ENCODE assay signal across 8 mouse cellular contexts in genomic region chr5:143711326-143711725, GRCm38 (mm10). TPM values are rescaled to one million over a fixed set of nuclear protein-coding genes. Genes with fewer than 3 reads are reported as not detected.
DNase-seq lines count a peak whose midpoint lies in the region; ATAC-seq lines count a peak whose summit lies in the region.

No protein-coding gene starts in this region.

- intact Hi-C loops in left cerebral cortex, postnatal 36 days (cut with DNase I) = loop anchor here (1.0 kb wide), 1 partner anchor 143 kb away; no protein-coding TSS in a partner anchor

- DNase-seq in layer of hippocampus, adult 11-12 months (ENCODE audit: low spot score) = peak; percentile 70
- DNase-seq in layer of hippocampus, adult 9-10 months (ENCODE audit: low spot score) = no peak
- peak; percentile 64 to 77 for DNase-seq in cerebellum, postnatal 25 days
- peak; percentile 56 to 77 for DNase-seq in frontal cortex, postnatal 36 days (ENCODE audit: low spot score in 2 of 2)
- DNase-seq in left cerebral cortex, postnatal 36 days (ENCODE audit: low spot score in 2 of 2) = peak; percentile 62 to 65
- DNase-seq in mesoderm, embryonic 11.5 days (ENCODE audit: low read depth, low spot score) = peak; percentile 85
- peak; percentile 74 for DNase-seq in right cerebral cortex, postnatal 4 days

- ATAC-seq in inflammation-experienced regulatory T-cells, adult 6 months = peak; percentile 58

RNA-seq across cellular contexts. Expression of gene Usp42, which starts 20.8 kb away (rescaled TPM):
- 10 to 100 TPM in 2 of 3 experiments, 1 to 10 TPM in 1; 9.6 to 12.8 (median 11.9) TPM for polyA plus RNA-seq in inflammation-experienced regulatory T-cells, adult 6 months (2017; shearing (Covaris generic))
- total RNA-seq in left cerebral cortex, postnatal 36 days (2021) = 10 to 100 TPM; 21.7 to 27.1 TPM
